Mouse (Mus musculus) liver, embryonic 14.5 days (tissue): ENCODE results near the gene Gdf15.

Source experiments
- CTCF ChIP-seq: IDR thresholded peaks from 2 replicates; pipeline ENCODE4 v1.5.1; 2016; ENCODE audit warnings: antibody characterized with exemption, low read depth, control low read depth
- EP300 ChIP-seq: IDR thresholded peaks from 2 replicates; pipeline ENCODE4 v1.6.1; 2016; ENCODE audit warnings: antibody characterized with exemption, low read depth

DNA sequence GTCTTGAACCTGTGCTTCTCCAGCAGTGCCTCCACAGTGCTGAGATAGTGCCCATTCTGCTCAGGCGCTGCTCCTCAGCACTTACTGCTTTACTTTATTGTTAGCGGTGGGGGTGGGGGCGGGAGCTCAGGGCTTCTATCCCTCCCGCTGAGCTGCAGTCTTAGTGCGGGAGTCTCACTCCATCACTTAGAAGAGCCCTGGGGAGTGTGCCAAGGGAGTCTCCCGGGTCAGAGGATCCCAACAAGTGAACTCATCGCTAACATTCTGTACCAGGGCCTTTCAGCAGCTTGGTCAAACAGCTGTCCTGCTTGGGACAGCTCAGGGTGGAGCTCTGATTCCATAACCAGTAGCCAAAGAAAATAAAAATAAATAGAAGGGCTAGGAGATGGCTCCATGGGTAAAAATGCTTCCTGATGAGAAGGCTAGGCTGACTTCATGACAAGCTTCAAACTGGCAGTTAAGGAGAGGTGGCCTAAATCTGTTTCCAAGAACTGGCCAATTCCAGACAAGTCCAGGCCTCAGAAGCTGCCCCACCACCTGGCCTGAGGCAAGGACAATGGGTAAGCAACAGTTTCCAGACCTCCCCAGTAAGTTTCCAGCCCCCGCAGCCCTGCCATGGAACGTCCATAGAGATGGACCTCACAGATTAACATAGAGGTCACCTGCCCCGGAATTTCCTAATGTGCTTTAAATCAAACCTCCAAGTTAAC is 39.5 kb upstream of the Gdf15 start:
- no peak for TF ChIP-seq CTCF
- no peak for TF ChIP-seq EP300
